Mouse (Mus musculus): ENCODE measurements around the gene Slc22a14. TPM values are rescaled to one million over a fixed set of nuclear protein-coding genes. Genes with fewer than 3 reads are reported as not detected.

Slc22a14 gene
- total RNA-seq, 2 experiments from 2014 or later = not detected

DNA sequence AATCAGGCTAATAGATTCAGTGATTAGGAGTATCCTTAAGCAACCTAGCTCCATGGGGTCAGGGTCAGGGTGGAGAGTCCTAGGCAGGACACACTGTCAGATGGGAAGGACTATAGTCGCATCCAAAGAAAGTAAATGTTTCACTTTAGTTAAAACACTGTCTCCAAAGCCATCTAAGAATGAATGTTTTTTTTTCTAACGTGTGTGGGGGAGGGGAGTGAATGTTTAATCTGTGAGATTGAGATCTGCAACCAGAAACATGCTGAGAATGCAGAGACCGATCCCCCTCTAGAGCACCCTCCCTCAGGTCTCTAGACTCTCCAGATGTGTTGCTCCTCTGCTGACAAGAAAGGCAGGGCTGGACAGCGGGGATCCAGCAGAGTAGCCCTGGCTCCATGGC is 158.2 kb downstream of the Slc22a14 start:
- DNase-seq (ENCODE audit: low spot score) = no peak

DNA sequence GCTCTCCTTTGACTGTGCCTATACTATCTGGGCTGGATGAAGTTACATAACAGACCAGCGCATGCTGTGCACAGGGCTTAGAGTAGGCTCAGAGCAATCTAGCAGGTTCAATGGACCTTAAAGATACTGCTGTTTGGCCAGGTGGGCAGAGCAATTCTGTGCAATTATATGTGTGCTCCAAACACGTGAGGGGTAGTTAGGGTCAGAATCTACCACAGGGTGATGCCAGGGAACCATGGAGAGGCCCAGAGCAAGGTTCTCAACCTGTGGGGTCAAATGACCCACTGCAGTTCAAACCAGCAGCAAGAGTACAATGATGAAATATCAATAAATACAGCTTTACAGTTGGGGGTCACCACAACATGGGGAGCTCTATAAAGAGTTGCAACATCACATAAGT is 158.7 kb downstream of the Slc22a14 start:
- DNase-seq (ENCODE audit: low spot score) = no peak

DNA sequence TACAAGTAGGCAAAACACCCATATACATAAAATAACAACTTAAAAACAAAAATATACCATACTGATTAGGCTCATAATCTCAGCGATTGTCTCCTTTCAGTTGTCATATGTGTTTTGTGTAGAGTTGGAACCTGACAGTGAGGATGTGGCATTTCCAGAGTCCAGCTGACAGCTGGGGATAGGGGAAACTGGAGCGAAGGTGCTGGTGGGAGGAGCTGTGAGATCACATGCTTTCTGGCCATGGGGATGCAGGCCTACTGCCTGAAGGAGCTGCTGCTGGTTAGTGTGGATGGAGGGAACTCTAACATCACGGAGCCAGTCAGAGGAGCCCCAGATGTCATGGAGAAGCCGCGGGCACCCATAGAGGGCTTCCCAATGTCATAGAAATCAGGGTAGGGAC is 159.6 kb downstream of the Slc22a14 start:
- DNase-seq (ENCODE audit: low spot score) = no peak

DNA sequence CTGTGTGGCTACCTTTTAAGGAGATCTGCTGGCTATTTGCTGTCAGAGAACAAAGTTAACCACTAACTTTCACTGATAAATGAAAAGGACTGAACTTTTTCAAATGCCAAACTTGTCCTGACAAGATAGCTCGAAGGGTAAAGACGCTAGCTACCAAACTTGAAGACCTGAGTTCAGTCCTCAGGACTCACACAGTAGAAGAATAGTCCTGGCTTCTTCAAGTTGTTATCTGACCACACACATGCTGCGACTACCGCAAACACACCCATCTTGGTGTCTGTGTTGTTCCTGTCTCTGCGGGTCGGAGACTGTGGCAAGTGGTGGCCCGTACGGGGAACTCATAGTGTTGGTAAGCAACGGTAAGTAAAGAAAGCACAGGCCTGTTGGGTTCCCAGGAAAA is 161.7 kb downstream of the Slc22a14 start:
- no peak for DNase-seq (ENCODE audit: low spot score)

DNA sequence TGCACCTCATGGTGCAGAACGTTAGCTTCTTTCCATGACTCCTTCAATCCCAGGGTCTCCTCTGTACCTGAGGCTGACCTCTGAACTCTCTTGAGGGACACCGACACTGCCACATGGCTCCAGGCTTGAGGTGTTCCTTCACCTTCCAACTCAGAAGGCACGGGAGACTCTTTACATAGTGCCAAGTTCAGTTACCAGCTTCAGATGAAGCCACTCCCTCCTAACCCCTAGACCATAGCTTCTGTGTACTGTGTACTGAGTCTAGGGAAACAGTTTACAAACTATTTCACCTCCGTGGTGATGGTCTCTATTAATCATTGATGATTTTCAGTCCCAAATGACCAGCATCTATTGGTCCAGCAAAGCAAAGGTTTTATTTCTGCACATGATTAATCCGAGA is 163.7 kb downstream of the Slc22a14 start:
- DNase-seq (ENCODE audit: low spot score) = no peak

DNA sequence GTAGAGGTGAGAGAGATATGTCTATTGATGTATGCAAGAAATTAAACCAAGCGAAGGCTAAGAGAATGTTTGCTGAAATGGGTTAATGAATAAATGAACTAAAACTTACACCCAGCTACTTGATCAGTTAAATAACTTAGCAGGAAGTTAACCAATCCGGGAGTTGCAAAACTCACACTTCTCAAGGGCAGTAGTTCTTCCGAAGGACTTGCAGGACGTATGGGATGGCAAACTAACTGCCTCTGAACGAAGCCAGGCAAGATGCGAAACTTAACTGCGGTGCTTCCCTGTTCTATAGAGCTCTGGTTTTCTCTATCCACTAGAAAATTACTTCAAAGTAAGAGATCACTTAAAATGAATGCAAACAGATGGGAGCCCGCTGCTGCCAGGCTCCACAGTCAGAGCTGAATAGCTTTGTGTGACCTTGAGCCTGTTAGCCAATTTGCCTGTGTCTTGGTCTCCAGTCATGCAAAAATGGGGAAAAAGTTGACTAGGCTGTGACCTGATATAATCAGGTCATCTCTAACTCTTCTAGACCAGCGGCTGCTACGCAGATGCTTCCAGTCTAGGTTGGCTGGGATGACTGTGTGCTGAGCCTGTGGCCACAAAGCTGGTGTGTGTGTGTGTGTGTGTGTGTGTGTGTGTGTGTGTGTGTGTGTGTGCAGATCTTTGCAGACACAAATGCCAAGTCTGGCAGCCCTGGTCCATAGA is 166.0 kb downstream of the Slc22a14 start:
- no peak for DNase-seq (ENCODE audit: low spot score)

DNA sequence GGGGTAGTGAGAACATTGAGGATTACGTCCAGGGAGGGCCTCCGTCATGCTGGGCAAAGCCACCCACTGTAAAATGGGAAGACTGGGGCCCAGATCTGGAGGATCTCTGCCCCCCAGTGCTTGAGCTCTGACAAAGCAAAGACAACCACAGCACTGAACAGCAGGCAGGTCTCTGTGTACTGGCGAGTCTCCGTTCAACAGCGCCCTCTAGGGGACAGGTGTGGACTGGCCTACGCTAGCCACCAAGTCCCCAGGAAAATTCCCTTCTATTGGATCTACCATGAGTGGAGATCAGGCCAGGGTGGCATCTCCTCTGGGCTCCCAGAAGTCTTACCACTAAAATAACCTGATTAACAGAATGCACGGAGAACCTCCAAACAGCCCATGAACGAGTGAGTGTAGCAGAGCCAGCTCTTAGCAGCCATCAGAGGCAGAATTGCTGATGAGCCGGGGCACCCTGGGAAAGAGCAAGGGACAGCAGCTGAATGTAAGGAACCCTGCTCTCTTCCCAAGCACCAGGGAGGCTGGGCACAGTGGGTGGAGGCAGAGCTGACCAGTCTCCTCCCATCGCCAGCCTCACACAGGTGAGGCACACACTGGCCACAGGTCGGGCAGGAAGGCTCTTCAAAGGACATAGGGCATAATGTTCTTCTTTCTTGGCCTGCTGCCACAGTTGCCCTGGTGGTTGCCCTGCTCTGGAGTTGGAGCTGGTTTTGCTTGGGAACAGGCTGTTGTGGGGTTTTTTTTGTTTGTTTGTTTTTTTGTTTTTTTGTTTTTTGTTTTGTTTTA is 173.0 kb downstream of the Slc22a14 start:
- DNase-seq (ENCODE audit: low spot score) = peak; percentile 13

DNA sequence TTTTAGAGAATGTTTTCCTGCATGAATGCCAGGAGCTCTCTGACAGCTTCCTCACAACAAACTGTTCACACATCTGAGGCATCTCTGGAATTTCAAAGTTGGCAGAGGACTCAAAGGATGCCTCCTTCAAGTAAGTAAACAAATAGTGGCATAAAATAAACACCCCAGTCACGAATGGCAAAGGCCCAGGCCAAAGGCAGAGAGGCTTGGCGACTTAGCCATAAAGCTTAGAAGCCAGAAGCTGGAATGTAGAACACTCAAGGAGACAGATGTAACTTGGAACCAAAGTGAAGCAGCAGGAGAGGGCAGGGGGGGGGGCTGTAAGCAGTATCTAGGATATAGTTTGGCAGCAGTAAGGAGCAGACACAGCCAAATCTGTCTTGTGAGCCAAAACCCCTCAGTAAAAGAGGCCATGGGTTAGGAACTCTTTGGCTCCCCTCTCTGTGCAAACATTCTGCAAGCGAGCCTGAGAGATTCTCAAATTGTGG is 184.1 kb downstream of the Slc22a14 start:
- DNase-seq (ENCODE audit: low spot score) = peak; percentile 24

DNA sequence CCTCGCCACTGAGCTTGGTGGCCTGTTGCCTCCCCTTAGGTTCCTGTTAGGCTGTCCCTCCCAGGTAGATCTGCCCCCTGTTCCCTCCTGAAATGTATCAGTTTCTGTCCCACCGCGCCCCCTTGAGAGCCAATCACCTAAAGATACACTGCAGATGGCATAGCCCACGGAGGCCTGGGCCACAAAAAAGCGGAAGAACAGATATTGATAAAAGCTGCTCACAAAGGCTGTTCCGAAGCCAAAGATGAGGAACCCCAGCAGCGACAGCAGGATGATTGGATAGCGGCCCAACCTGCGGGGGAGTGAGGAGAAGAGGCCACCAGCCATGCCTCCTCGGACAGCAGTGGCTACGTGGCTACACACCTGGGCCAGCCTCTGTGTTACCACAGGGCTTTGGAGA is 186.1 kb downstream of the Slc22a14 start:
- no peak for DNase-seq (ENCODE audit: low spot score)

DNA sequence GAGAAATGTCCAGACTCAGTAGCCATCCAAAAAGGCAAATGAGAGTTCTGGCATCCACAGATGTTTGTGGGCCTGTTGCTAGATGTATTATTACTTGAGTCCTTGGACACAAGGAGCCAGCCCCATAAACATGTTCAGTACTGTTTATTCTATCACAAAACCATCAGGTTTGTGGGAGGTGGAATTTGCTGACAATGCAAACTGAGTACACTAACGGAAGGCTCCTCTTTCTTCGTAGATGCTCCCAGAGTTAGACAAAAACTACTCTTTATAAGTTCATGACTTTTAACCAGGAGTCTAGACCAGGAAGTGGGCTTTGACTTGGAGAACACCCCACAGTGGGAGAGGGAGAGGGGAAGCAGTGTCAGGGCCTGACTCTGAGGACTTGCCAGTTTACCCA is 197.7 kb downstream of the Slc22a14 start:
- no peak for DNase-seq (ENCODE audit: low spot score)

DNA sequence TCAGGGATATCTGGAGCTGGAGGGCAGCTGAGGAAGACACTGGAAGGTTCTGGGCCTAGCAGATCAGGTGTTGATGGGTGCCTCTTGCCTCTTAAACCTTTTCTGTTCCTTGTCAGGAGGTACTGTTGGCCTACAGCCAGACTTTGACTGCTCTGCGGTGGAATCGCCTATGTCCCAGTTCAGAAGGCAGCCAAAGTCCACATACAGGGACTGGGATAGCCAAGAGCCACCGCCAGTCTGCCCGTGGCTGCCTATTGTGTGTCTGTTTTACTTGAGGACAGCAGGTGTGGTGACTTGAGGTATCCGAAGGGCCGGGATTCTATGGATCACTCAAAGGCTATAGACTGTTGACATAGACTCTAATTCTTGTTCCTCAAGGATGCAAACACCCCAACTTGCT is 199.8 kb downstream of the Slc22a14 start:
- no peak for DNase-seq (ENCODE audit: low spot score)

DNA sequence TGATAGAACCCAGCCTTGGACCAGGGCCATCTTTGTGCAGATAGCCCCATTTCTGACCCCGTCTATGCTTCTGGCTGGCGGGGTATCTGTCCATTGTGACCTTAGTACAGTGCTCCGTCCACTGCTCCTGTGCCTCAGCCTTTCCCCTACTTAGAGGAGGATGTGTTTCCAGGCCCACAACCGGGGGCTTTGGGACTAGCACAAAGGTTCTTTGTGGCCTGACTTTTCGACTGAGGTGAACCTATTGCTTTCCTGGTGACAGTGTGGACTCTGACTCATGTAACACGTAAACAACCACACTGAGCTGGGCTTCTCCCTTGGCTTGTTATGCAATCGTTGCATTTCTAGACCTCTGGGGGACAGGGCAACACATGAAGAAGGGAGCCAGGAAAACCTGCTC is 200.6 kb downstream of the Slc22a14 start:
- DNase-seq (ENCODE audit: low spot score) = no peak

DNA sequence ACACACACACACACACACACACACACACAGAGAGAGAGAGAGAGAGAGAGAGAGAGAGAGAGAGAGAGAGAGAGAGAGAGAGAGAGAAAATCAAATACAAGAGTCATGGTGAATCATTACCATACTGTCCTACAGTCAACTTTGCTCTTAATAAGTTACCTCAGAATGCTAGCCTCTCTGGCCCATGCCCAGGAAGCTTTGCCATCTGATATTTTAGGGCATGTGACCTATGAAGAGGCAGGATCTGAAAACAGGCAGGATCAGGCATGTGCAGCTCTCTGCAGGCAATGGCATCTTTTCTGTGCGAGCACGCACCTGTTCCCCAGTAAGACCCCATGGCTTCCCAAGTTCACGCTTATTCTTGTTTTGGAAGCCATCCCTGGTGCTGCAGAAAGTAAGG is 204.7 kb downstream of the Slc22a14 start:
- no peak for DNase-seq (ENCODE audit: low spot score)

DNA sequence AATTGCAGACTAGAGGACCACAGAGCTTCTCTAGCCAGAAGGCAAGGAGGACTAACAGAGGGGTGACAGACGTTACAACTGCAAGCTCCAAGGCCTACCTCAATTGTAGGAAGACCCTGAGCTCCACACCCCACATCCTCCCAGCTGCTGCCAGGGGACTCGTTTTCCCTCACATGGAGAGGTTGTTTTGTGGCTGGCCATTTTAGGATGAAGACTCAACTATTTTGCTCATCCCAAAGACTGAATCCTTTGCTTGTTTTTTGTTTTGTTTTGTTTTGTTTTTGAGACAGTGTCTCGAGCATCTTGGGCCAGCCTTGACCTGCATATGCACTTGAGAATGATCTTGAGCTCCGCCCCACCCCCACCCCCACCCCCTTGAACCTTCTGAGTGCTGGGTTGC is 206.5 kb downstream of the Slc22a14 start, which contains the start of gene Gm47289:
Gene Gm47289, plus strand, starts transcription at position 301 of the 400 bp plus-strand sequence.
- DNase-seq (ENCODE audit: low spot score) = no peak

DNA sequence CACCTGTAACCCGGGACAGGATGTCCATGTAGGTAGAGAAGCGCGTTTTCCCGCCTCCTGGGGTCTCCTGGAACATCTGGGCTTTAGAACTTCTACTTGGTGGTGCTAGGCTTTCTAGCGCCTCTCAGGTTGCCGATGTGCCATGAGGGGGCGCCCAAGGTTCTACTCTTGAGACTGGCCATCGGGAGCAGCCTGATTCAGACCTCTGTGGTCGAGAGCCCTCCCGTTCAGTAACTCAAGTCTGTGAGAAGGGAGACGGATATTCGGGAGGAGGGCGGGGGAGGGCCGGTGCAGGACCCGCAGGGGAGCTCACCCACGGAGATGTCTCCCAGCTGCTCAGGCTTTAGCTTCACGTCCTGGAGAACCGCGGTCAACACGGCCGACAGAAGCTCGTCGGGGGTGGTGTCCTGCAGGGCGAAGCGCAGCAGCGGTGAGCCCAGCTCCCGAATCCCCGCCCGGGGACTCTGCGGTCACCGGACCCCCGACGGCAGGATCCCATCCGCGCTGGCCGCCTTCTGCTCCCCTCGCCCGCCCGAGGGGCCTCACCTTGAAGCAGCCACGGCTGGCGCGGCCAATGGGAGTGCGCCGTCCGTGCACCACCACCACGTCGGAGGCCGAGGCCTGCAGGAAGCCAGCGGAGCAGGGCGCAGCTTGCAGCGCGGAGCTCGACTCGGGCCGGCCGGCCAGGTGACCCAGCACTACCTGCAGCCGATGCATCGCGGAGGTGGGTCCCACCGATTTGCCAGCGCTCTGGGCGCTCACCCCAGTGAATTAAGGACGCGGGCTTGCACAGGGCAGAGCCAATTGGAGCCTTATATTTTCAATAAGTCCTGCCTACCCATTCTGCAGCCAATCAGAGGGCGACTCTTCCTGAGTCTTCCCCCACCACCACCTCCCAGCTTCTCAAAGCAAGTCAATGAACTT is 208.8 kb downstream of the Slc22a14 start, which contains the start of gene Acaa1b:
Gene Acaa1b, minus strand, starts transcription at position 816 of the 924 bp plus-strand sequence.
- peak; percentile 83 for DNase-seq (ENCODE audit: low spot score)

DNA sequence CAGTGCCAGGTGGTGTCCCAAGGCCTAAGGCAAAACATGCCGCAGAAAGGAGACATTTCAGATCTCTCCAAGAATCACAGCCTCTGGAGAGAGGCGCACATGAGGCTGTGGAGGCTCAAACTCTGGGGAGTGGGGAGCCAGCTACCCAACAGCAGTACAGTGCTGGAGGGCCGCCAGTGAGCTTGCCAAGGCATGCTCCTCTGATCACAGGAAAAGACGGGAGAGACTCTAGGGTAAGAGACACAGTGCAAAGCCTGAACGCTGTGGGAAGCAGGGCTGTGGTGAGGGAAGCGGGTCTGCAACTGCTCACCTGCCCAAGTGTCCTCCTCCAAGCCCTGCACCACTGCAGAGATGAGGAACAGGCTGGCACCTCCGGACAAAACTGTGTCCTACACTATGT is 209.5 kb downstream of the Slc22a14 start:
- DNase-seq (ENCODE audit: low spot score) = no peak

DNA sequence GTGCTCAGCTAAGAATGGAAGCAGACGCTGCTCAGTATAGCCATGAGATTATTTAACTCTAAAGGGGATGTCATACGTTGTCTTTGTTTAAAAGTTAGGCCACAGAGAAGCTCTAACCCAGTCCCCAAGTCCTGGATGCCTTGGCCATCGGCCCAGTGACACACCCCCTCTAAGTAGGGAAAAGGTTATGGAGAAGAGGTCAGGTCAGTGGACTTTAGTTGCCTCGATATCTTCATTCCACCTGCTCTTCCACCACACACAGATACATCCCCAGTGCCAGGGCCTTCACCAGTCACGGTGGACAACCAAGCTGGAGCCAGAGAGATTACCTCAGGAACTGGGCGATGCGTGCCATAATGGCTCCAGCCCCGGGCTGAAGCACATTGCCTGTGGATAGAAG is 209.9 kb downstream of the Slc22a14 start:
- no peak for DNase-seq (ENCODE audit: low spot score)

DNA sequence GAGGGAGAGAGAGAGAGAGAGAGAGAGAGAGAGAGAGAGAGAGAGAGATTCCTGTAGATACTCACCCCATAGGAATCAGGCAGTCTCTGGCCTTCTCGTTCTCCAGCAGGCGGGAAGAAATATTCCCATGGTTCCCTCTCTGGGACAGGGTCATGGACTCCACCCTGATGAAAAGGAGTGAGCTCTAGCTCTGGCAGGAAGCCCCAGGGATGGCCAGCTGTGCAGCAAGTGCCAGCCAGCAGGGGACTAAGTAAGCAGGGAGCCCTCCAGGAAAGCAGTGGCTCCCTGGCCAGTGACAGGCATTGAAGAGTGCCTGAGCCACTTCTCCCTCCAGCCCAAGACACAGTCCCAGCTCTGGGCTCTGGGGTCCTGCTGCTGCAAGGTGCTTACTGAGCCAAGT is 213.6 kb downstream of the Slc22a14 start:
- DNase-seq (ENCODE audit: low spot score) = no peak

DNA sequence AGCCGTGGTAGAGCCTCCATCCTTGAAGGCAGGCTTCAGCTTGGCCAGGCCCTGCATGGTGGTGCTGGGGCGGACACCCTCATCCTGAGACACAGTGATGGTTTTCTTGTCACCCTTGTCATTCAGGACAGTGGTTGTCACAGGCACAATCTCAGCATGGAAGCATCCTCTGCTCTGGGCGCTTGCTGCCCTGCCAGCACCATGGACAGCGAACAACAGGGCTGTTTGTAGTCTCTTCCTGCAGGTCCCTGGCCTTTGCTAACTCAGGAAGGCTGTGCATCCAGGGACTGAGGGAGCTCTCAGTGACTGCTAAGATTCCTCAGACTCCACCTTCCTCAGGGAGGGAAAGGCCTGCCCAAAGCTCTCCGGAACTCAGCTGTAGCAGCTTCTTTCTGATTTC is 215.8 kb downstream of the Slc22a14 start:
- DNase-seq (ENCODE audit: low spot score) = peak; percentile 12

DNA sequence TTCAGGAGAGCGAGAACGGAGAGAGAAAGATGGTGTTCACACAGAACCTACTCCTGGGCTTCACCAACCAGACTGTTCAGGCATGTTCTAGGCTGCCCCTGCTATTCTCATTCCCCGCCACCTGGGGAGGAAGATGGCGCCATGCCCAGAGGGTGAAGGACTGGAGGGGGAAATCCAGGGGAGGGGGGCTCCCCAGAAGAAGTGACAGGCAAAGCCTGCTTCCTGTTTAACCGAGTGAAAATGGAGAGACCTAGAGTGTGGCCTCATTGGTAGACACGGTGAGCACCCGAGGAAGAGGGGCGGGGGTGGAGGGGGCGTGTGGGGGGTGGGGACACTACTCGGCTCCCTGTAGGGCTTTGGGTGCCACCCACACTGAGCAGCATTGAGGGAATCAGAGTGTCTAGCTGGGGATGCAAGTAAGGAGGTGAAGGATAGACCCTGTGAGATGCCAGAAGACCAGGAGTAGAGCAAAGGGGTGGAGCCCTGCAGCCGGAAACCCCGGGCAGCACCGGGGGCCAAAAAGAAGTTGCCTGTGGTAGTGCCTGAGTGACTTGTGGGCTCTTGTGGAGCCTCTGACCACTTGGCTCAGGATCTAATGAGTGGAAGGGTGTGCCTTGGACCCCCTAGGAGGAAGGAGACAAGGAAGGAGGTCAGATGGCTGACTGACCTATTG is 219.1 kb downstream of the Slc22a14 start:
- DNase-seq (ENCODE audit: low spot score) = no peak

DNA sequence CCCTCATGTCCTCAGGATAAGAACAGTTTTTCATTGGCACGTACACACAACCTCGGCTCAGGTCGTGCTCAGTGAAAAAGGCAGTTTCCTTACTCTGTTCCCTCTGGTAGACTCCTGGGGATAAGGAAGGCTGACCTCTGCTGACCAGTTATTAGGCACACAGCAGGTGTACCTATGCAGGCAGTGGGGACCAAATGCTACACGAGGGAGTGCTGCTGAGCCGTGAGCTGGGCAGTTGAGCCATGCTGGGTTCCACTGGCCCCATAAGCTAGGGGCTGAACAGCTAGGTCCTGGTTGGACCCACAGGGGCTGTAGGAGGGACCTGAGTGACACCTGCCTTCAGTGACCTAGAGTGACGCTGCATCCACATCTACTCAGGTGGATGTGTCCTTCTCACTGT is 219.7 kb downstream of the Slc22a14 start:
- no peak for DNase-seq (ENCODE audit: low spot score)
